Mouse (Mus musculus) cortical plate, adult 2 months (tissue): ENCODE data around the gene Olfr1023.

Experiments used
- CTCF ChIP-seq: fragments of 200-500 bp; IDR thresholded peaks from 2 replicates; pipeline ENCODE4 v1.5.1; 2011; ENCODE audit warnings: mild to moderate bottlenecking, control low read depth, low read length; ENCODE audit not compliant: insufficient read depth; ENCODE audit errors: extremely low read depth
- POLR2A ChIP-seq: fragments of 200-500 bp; IDR thresholded peaks from 2 replicates; pipeline ENCODE4 v1.6.1; 2011; ENCODE audit warnings: mild to moderate bottlenecking, low read length, control low read depth; ENCODE audit not compliant: insufficient read depth; ENCODE audit errors: extremely low read depth

GRCm38 (mm10) chr2:85921258-85921657 is 35.8 kb downstream of the Olfr1023 start, which contains the start of gene Olfr1026:
- TF ChIP-seq CTCF: no peak
- no peak for TF ChIP-seq POLR2A
